Mouse (Mus musculus) liver, embryonic 13.5 days (tissue): Measurements from ENCODE around the gene Vps41. TPM values are rescaled to one million over a fixed set of nuclear protein-coding genes. Genes with fewer than 3 reads are reported as not detected.

Source experiments
- ATAC-seq: fragments of 200-750 bp; cut with Nextera tagmentation; 2 replicates; pipeline ENCODE4 v1.8.0; 2017; ENCODE audit warnings: low read depth, mild to moderate bottlenecking, moderate number of reproducible peaks, moderate library complexity
- DNase-seq: peaks from one replicate; pipeline ENCODE4 v3.0.0; 2022
- H3K27ac ChIP-seq: fragments of 300-500 bp; sonication (generic); 2 replicates; pipeline ENCODE4 v1.5.1; 2015; ENCODE audit warnings: moderate library complexity, mild to moderate bottlenecking, inconsistent platforms
- H3K27me3 ChIP-seq: fragments of 300-500 bp; sonication (generic); 2 replicates; pipeline ENCODE4 v1.6.1; 2015; ENCODE audit warnings: mild to moderate bottlenecking, inconsistent platforms
- H3K36me3 ChIP-seq: fragments of 300-500 bp; sonication (generic); 2 replicates; pipeline ENCODE4 v1.6.1; 2015; ENCODE audit warnings: mild to moderate bottlenecking, inconsistent platforms
- H3K4me1 ChIP-seq: fragments of 300-500 bp; sonication (generic); replicated peaks from 2 replicates; pipeline ENCODE4 v1.6.1; 2015; ENCODE audit warnings: inconsistent platforms
- H3K4me2 ChIP-seq: fragments of 300-500 bp; sonication (generic); 2 replicates; pipeline ENCODE4 v1.6.1; 2015; ENCODE audit warnings: inconsistent platforms, mild to moderate bottlenecking, moderate library complexity
- H3K4me3 ChIP-seq: fragments of 300-500 bp; sonication (generic); replicated peaks from 2 replicates; pipeline ENCODE4 v1.5.1; 2015; ENCODE audit warnings: mild to moderate bottlenecking, inconsistent platforms
- H3K9ac ChIP-seq: fragments of 300-500 bp; sonication (generic); 2 replicates; pipeline ENCODE4 v1.6.1; 2015; ENCODE audit warnings: mild to moderate bottlenecking, inconsistent platforms
- H3K9me3 ChIP-seq: fragments of 300-500 bp; sonication (generic); replicated peaks from 2 replicates; pipeline ENCODE4 v1.6.1; 2016; ENCODE audit warnings: inconsistent platforms
- WGBS: fragments of 180-500 bp; shearing (Covaris S2); methylation state at CpG from one replicate; pipeline ENCODE4 v1.1.7; 2015; ENCODE audit not compliant: insufficient replicate concordance; 5-methylcytosine and 5-hydroxymethylcytosine counted together
- polyA plus RNA-seq: library from polyadenylated mRNA; unstranded; fragments of >200 nt; fragmentation: Nextera tagmentation; extraction: Ambion mirVana; gene quantifications from 2 replicates; pipeline ENCODE4 v1.2.1, GENCODE M21; 2015

The Vps41 gene
- polyA plus RNA-seq, 1 experiment from 2014 or later, result 21.5 TPM

DNA sequence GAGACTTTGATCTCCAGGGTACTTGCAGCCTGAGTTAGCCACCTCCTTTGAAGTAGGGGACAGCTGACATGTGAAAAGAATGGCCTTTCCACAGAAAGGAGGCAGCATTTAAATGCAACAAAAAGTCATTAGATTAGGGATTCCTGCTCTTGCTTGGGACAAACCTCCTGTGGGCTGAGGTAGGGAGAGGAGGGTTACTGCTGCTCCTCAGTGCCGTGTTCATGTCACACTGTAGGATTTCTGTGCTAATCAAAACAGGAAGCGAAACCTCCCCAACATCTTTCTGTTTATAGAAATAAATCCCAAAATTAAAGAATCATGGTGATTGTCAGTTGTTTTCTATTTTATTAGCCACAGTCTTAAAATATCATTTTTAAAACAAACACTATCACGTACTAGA is 77.4 kb downstream of the Vps41 start:
- no peaks in the 10 kb centered on the region for H3K9me3 ChIP-seq
- ATAC-seq (no peak), DNase-seq (no peak)
- no peak overlapping the region for H3K9ac ChIP-seq
- no peak overlapping the region for H3K4me3 ChIP-seq
- no peak overlapping the region for H3K4me2 ChIP-seq
- no peaks in the 10 kb centered on the region for H3K27me3 ChIP-seq
- no peaks in the 10 kb centered on the region; the same call in 1 of the 2 replicates for H3K4me1 ChIP-seq
- 75% methylated on average over 3 of the region's 3 CpGs for WGBS
- H3K36me3 ChIP-seq, result no peaks in the 10 kb centered on the region
- H3K27ac ChIP-seq, result no peak overlapping the region

- H3K4me3 ChIP-seq, result no peak overlapping the region
- no peaks in the 10 kb centered on the region for H3K36me3 ChIP-seq
- no peaks in the 10 kb centered on the region for H3K27me3 ChIP-seq
- no peak overlapping the region for H3K4me2 ChIP-seq
- ATAC-seq (no peak), DNase-seq (no peak)
- no peaks in the 10 kb centered on the region for H3K4me1 ChIP-seq
- WGBS, result 73% methylated on average over 5 of the region's 5 CpGs
- H3K27ac ChIP-seq, result no peak overlapping the region
- no peaks in the 10 kb centered on the region for H3K9me3 ChIP-seq
- no peak overlapping the region for H3K9ac ChIP-seq
Observed at GRCm38 (mm10) chr13:18797555-18797954, 80.5 kb downstream of the Vps41 start.

DNA sequence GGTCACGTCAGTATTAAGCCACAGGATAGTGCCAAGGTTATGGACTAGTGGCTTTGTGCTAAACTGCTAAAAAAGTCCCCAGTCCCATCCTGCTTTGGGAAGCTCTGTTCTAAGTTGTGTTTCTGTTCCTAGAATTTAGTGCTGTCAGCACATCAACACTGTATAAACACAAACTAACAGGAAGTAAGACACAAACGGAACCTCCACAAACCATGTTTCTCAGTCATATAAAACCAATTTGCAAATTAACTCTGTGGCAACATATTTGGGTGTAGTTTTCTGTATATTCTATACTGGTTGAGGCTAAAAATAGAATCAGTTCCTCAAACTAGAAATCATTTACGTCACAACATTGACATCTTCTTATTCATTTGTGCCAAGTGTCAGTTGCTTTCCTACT is 83.3 kb downstream of the Vps41 start:
- Histone ChIP-seq H3K9ac (no peak overlapping the region), H3K4me3 (no peak overlapping the region), H3K4me1 (no peaks in the 10 kb centered on the region), H3K9me3 (no peaks in the 10 kb centered on the region), H3K27me3 (no peaks in the 10 kb centered on the region), H3K27ac (no peak overlapping the region), H3K36me3 (no peaks in the 10 kb centered on the region), H3K4me2 (no peak overlapping the region)
- ATAC-seq (no peak), DNase-seq (no peak)
- 56% methylated on average over 3 of the region's 3 CpGs for WGBS

- Histone ChIP-seq H3K27me3 (no peaks in the 10 kb centered on the region), H3K27ac (no peak overlapping the region), H3K4me3 (no peak overlapping the region), H3K9ac (no peak overlapping the region), H3K36me3 (0 out of 2 replicates have a peak, but pooled peaks cover under 1% of the 10 kb centered on the region), H3K9me3 (no peaks in the 10 kb centered on the region), H3K4me2 (no peak overlapping the region), H3K4me1 (no peaks in the 10 kb centered on the region)
- DNase-seq (no peak), ATAC-seq (no peak)
- 81% methylated on average over 4 of the region's 4 CpGs for WGBS
Observed at GRCm38 (mm10) chr13:18809465-18809864, 92.4 kb downstream of the Vps41 start.

GRCm38 (mm10) chr13:18809978-18810675 is 93.0 kb downstream of the Vps41 start:
- H3K4me3 ChIP-seq, result no peak overlapping the region
- H3K4me2 ChIP-seq, result no peak overlapping the region
- no peaks in the 10 kb centered on the region for H3K27me3 ChIP-seq
- no peaks in the 10 kb centered on the region for H3K9me3 ChIP-seq
- H3K27ac ChIP-seq, result no peak overlapping the region
- ATAC-seq (no peak), DNase-seq (no peak)
- H3K9ac ChIP-seq, result no peak overlapping the region
- 24% methylated on average over 11 of the region's 11 CpGs for WGBS
- H3K36me3 ChIP-seq, result 0 out of 2 replicates have a peak, but pooled peaks cover 3% of the 10 kb centered on the region
- no peaks in the 10 kb centered on the region for H3K4me1 ChIP-seq

GRCm38 (mm10) chr13:18824420-18825123 is 107.5 kb downstream of the Vps41 start:
- DNase-seq, result no peak

DNA sequence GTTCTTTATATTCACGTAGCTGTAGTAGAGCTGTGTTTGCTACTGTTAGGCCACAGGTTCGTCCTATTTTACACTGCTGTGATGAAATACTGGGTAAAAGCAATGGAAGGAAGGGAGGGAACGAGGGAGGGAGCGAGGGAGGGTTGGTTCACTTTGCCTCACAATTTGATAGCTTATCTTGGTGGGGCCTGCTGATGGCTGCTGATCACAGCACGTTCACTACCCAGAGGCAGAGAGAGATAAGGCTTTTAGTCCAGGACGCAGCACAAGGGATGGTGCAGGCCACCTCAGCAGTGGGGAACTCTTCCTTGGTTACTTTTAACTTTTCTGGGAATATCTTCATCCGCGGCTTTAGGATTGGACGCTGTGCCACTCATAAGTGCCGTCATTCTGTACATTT is 109.9 kb downstream of the Vps41 start:
- DNase-seq, result peak; percentile 38
- Histone ChIP-seq H3K27ac (no peak overlapping the region), H3K9me3 (no peaks in the 10 kb centered on the region), H3K9ac (no peak overlapping the region), H3K36me3 (peaks cover 7% of the 10 kb centered on the region), H3K4me2 (no peak overlapping the region), H3K4me3 (no peak overlapping the region), H3K27me3 (no peaks in the 10 kb centered on the region), H3K4me1 (peaks cover 16% of the 10 kb centered on the region)
- 55% methylated on average over 10 of the region's 10 CpGs for WGBS
- peak; percentile 95 for ATAC-seq

More at GRCm38 (mm10) chr13:18824420-18825123, 107.5 kb downstream of the Vps41 start:
- Histone ChIP-seq H3K4me1 (peaks cover 16% of the 10 kb centered on the region), H3K9me3 (no peaks in the 10 kb centered on the region), H3K4me3 (no peak overlapping the region), H3K36me3 (peaks cover 7% of the 10 kb centered on the region), H3K9ac (no peak overlapping the region), H3K4me2 (no peak overlapping the region), H3K27me3 (no peaks in the 10 kb centered on the region), H3K27ac (no peak overlapping the region)
- WGBS, result 73% methylated on average over 10 of the region's 10 CpGs
- ATAC-seq, result no peak

- 78% methylated on average over 3 of the region's 3 CpGs for WGBS
Observed at GRCm38 (mm10) chr13:18830486-18830885, 113.4 kb downstream of the Vps41 start.

DNA sequence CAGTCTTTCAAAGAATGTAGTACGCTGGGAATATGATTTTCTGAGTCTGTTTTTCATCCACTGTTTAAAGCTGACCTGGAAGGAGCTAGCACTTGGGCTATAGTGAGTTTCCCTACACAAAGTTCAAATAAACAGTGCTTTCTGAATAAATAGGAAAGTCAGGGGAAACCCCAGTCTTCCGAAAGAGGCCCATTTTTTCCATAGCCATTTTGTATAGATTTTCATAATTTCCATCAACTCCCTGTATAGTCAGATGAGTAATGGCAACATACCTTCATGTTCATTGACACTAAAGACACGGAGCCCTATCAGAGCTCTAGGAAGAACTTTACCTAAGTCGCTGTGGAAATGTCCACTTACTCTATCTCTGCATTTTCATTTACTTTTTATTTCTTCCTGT is 122.1 kb downstream of the Vps41 start:
- no peaks in the 10 kb centered on the region for H3K27me3 ChIP-seq
- H3K27ac ChIP-seq, result no peak overlapping the region
- no peak overlapping the region for H3K9ac ChIP-seq
- no peak for DNase-seq
- WGBS, result 78% methylated on average over 4 of the region's 4 CpGs
- H3K4me1 ChIP-seq, result no peaks in the 10 kb centered on the region
- H3K4me2 ChIP-seq, result no peak overlapping the region
- H3K36me3 ChIP-seq, result no peaks in the 10 kb centered on the region
- H3K4me3 ChIP-seq, result no peak overlapping the region
- H3K9me3 ChIP-seq, result no peaks in the 10 kb centered on the region
- ATAC-seq, result no peak

More at GRCm38 (mm10) chr13:18830486-18830885, 113.4 kb downstream of the Vps41 start:
- Histone ChIP-seq H3K27ac (no peak overlapping the region), H3K9me3 (no peaks in the 10 kb centered on the region), H3K4me2 (no peak overlapping the region), H3K36me3 (peaks cover 7% of the 10 kb centered on the region; the same call in 1 of the 2 replicates), H3K27me3 (no peaks in the 10 kb centered on the region), H3K4me3 (no peak overlapping the region), H3K4me1 (peaks cover 16% of the 10 kb centered on the region), H3K9ac (no peak overlapping the region)
- DNase-seq, result no peak
- no peak for ATAC-seq

DNA sequence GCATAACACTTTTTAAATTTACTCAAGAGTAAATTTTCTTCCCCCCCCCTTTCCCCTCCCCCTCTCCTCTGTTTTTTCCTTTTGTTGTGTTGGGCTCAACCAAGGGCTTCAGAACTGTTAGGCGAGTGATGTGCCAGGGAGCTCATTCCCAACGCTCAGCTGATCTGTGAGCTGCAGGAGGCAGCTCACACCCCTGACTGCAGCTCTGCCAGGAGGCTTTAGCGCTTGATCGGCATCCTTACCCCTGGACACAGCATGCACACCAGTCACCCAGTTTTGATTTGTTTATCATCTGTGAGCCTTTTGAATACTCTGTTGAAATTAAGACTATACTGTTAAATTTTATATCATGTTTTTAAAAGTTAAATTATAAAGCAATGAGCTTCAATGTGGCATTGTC is 123.3 kb downstream of the Vps41 start:
- Histone ChIP-seq H3K4me2 (no peak overlapping the region), H3K9me3 (no peaks in the 10 kb centered on the region), H3K9ac (no peak overlapping the region), H3K27ac (no peak overlapping the region), H3K4me1 (no peaks in the 10 kb centered on the region), H3K4me3 (no peak overlapping the region), H3K36me3 (no peaks in the 10 kb centered on the region), H3K27me3 (no peaks in the 10 kb centered on the region)
- 73% methylated on average over 4 of the region's 4 CpGs for WGBS
- ATAC-seq (no peak), DNase-seq (no peak)

DNA sequence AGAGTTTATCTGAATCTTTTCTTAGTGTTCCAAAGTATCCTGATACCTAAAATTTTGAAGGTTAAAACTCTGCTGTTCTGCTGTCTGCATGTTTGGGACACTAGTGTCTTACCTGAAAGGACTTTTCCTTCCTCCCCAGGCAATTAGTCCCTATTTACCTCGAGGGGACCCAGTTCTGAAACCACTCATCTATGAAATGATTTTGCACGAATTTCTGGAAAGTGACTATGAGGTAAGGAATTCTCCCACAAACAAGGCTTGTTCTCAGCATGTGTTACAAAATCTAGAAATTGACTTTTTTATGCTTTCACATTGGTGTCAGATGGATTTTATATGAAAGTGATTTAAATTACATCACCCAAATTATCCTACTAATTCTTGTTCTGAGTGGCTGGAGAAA is 123.9 kb downstream of the Vps41 start:
- Histone ChIP-seq H3K4me3 (no peak overlapping the region), H3K9ac (no peak overlapping the region), H3K9me3 (no peaks in the 10 kb centered on the region), H3K27ac (no peak overlapping the region), H3K4me2 (no peak overlapping the region), H3K4me1 (no peaks in the 10 kb centered on the region), H3K27me3 (no peaks in the 10 kb centered on the region), H3K36me3 (no peaks in the 10 kb centered on the region)
- DNase-seq (no peak), ATAC-seq (no peak)
- WGBS, result 49% methylated on average over 2 of the region's 2 CpGs
